Mouse (Mus musculus): ENCODE measurements around the gene Khdrbs1. TPM values are rescaled to one million over a fixed set of nuclear protein-coding genes. Genes with fewer than 3 reads are reported as not detected.

The Khdrbs1 gene
- total and polyA plus RNA-seq, 3 experiments = 58.6 to 125 (median 67.4) TPM

GRCm38 (mm10) chr4:129743010-129743390 is 897 bp upstream of the Khdrbs1 start:
- Histone ChIP-seq H3K9me3 (replicated peaks; ENCODE audit: low read length) (no peaks in the 10 kb centered on the region), H3K4me1 (ENCODE audit: control insufficient read depth in 1 of 2, insufficient read depth in 2 of 2) (peaks cover 3 to 35% of the 10 kb centered on the region in 2 experiments; a peak in 3 of 4 replicates), H3K4me3 (replicated peaks in 1 of 3; ENCODE audit: low read depth in 2 of 3, low read length in 2 of 3, poor library complexity in 1 of 3) (peak overlapping the region; percentile 78 to 99 (median 79)), H3K36me3 (replicated peaks in 1 of 2; ENCODE audit: control insufficient read depth in 1 of 2, insufficient read depth in 1 of 2, low read length in 1 of 2) (peaks cover 0 to 12% of the 10 kb centered on the region in 2 experiments), H3K27me3 (replicated peaks) (no peaks in the 10 kb centered on the region), H3K79me2 (replicated peaks; ENCODE audit: control insufficient read depth, extremely low read depth, insufficient read depth, poor library complexity, severe bottlenecking) (peaks cover 39% of the 10 kb centered on the region), H3K9ac (ENCODE audit: insufficient read depth, low read depth) (peak overlapping the region; percentile 53), H3K27ac (ENCODE audit: insufficient read depth, low read depth) (peak overlapping the region; percentile 80), H3K4me2 (ENCODE audit: insufficient read depth, low read depth, poor library complexity, severe bottlenecking) (peak overlapping the region; percentile 73)
- dilution Hi-C loops (cut with MboI; ENCODE audit: extremely low pct_ligation_motif_present, extremely low pct_unique_long_range_greater_than_20kb, low sequenced_read_pairs) (no loop called here), in situ Hi-C loops (cut with MboI; ENCODE audit: low pct_ligation_motif_present, low pct_unique_long_range_greater_than_20kb, low sequenced_read_pairs) (no loop called here)
- no peak for DNase-seq (ENCODE audit: extremely low read depth)
- no peak for TF ChIP-seq MEF2A (IDR thresholded peaks at IDR 0.05; ENCODE audit: borderline replicate concordance, low read depth, low read length)
- TF ChIP-seq UBTF (IDR thresholded peaks at IDR 0.05; ENCODE audit: low read depth, low read length) = 0 out of 2 replicates have a peak, but pooled peaks have one; percentile 35
- TF ChIP-seq ZC3H11A (IDR thresholded peaks at IDR 0.05; ENCODE audit: low read depth, low read length) = no peak
- 0 out of 2 replicates have a peak, but pooled peaks have one; percentile 37 for TF ChIP-seq E2F4 (IDR thresholded peaks at IDR 0.05; ENCODE audit: insufficient replicate concordance, low read depth, low read length)
- TF ChIP-seq MYC (IDR thresholded peaks at IDR 0.05; ENCODE audit: low read depth, low read length) = 0 out of 2 replicates have a peak, but pooled peaks have one; percentile 21
- no peak for TF ChIP-seq ETS1 (conservative IDR thresholded peaks at IDR 0.05; ENCODE audit: low read depth, low read length)

- Histone ChIP-seq H3K4me3 (replicated peaks in 1 of 3; ENCODE audit: low read depth in 2 of 3, low read length in 2 of 3, poor library complexity in 1 of 3) (peak overlapping the region; percentile 87 to 99 (median 98)), H3K27ac (ENCODE audit: insufficient read depth, low read depth) (peak overlapping the region; percentile 85), H3K9ac (ENCODE audit: insufficient read depth, low read depth) (peak overlapping the region; percentile 82), H3K9me3 (replicated peaks; ENCODE audit: low read length) (no peaks in the 10 kb centered on the region), H3K36me3 (replicated peaks in 1 of 2; ENCODE audit: control insufficient read depth in 1 of 2, insufficient read depth in 1 of 2, low read length in 1 of 2) (peaks cover 0 to 19% of the 10 kb centered on the region in 2 experiments), H3K4me1 (ENCODE audit: control insufficient read depth in 1 of 2, insufficient read depth in 2 of 2) (peaks cover 3 to 43% of the 10 kb centered on the region in 2 experiments; a peak in 3 of 4 replicates), H3K4me2 (ENCODE audit: insufficient read depth, low read depth, poor library complexity, severe bottlenecking) (no peak overlapping the region), H3K79me2 (replicated peaks; ENCODE audit: control insufficient read depth, extremely low read depth, insufficient read depth, poor library complexity, severe bottlenecking) (peaks cover 49% of the 10 kb centered on the region), H3K27me3 (replicated peaks) (no peaks in the 10 kb centered on the region)
- dilution Hi-C loops (cut with MboI; ENCODE audit: extremely low pct_ligation_motif_present, extremely low pct_unique_long_range_greater_than_20kb, low sequenced_read_pairs) = no loop called here
- in situ Hi-C loops (cut with MboI; ENCODE audit: low pct_ligation_motif_present, low pct_unique_long_range_greater_than_20kb, low sequenced_read_pairs) = no loop called here
- no peak for DNase-seq (ENCODE audit: extremely low read depth)
- no peak for TF ChIP-seq BHLHE40 (IDR thresholded peaks at IDR 0.05; ENCODE audit: low read depth, low read length)
- no peak for TF ChIP-seq ZMIZ1 (IDR thresholded peaks at IDR 0.05; ENCODE audit: low read depth, low read length)
- no peak for TF ChIP-seq CHD1 (IDR thresholded peaks at IDR 0.05; ENCODE audit: low read depth, low read length)
- no peak for TF ChIP-seq RCOR1 (conservative IDR thresholded peaks at IDR 0.05; ENCODE audit: low read depth, low read length)
- TF ChIP-seq NELFE (IDR thresholded peaks at IDR 0.05; ENCODE audit: low read depth, low read length) = no peak
- TF ChIP-seq ELF1 (IDR thresholded peaks at IDR 0.05; ENCODE audit: low read depth, low read length) = no peak
- TF ChIP-seq USF1 (IDR thresholded peaks at IDR 0.05; ENCODE audit: low read depth, low read length) = no peak
- no peak for TF ChIP-seq MYC (IDR thresholded peaks at IDR 0.05; ENCODE audit: low read depth, low read length)
- no peak for TF ChIP-seq TCF12 (IDR thresholded peaks at IDR 0.05; ENCODE audit: low read depth, low read length)
- no peak for TF ChIP-seq SIN3A (IDR thresholded peaks at IDR 0.05; ENCODE audit: low read length)
- TF ChIP-seq RAD21 (IDR thresholded peaks at IDR 0.05; ENCODE audit: low read depth, low read length) = no peak
- no peak for TF ChIP-seq E2F4 (IDR thresholded peaks at IDR 0.05; ENCODE audit: insufficient replicate concordance, low read depth, low read length)
- TF ChIP-seq JUND (conservative IDR thresholded peaks at IDR 0.05; ENCODE audit: low read depth, low read length) = no peak
- TF ChIP-seq EP300 (IDR thresholded peaks at IDR 0.05; ENCODE audit: low read length) = no peak
Measured at GRCm38 (mm10) chr4:129741974-129742231, 200 bp downstream of the Khdrbs1 start.

All from CH12.LX (cell line).